Mouse (Mus musculus): ENCODE measurements at regions not wholly inside any gene's neighbourhood (a gene's known extent, or its start where the extent isn't known, plus 50 kb on each side); places are given as distances from the start of the nearest gene placed in this dataset.

DNA sequence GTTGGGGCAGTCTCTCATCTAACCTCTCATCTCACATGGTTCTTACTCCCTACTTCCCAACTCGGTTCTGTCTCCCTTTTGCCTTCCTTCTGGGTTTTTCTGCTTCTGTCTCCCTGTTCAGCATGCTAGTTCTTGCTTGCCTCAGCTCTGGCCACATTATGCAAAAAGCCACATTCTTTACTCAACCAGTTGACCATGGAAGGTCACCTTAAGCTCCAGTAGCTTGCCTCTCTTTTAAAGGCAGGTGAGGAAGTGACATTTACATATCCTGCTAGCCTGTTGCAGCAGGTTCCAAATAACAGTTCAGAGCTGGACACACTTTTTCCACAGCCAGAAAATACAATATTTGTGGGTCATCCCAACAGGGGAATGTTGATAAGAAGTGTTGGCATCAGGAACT lies 732.4 kb downstream of the Rps29 start:
- no peaks in the 10 kb centered on the region for H3K27me3 ChIP-seq (ENCODE audit: insufficient read depth, low read length)
- no peak overlapping the region for H3K27ac ChIP-seq (ENCODE audit: low read depth, low read length)
- H3K4me3 ChIP-seq (ENCODE audit: low read depth, low read length), result no peak overlapping the region
- ATAC-seq (no peak), DNase-seq (no peak)
- H3K9me3 ChIP-seq (ENCODE audit: low read length), result no peaks in the 10 kb centered on the region
- H3K9ac ChIP-seq, result no peak overlapping the region
- H3K36me3 ChIP-seq (ENCODE audit: insufficient read depth), result no peaks in the 10 kb centered on the region
- 78% methylated on average over 1 of the region's 1 CpGs for WGBS
- no peaks in the 10 kb centered on the region for H3K4me1 ChIP-seq (ENCODE audit: insufficient read depth)
- TF ChIP-seq CTCF (IDR thresholded peaks at IDR 0.05; ENCODE audit: low read depth), result no peak
- H3K4me2 ChIP-seq (ENCODE audit: low read depth), result no peak overlapping the region

DNA sequence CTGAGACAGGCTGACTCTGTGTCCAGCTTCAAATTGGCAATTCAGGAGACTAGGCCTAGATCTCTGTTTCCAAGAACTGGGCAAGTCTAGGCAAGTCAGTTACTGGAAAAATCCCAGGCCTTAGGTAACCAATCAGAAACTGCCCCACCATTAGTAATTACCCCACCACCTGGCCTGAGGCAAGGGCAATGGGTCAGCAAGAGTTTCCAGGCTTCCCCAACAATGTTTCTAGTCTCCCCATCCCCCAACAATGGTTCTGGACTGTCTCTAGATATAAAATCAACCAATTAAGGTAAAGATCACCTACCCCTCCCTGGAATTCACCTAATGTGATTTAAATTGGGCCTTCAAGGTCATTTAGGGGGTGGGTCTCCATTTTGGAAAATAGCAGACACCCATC lies 734.0 kb downstream of the Rps29 start:
- Histone ChIP-seq H3K4me2 (ENCODE audit: low read depth) (no peak overlapping the region), H3K9ac (no peak overlapping the region), H3K27me3 (ENCODE audit: insufficient read depth, low read length) (no peaks in the 10 kb centered on the region), H3K4me1 (ENCODE audit: insufficient read depth) (no peaks in the 10 kb centered on the region), H3K4me3 (ENCODE audit: low read depth, low read length) (no peak overlapping the region), H3K36me3 (ENCODE audit: insufficient read depth) (no peaks in the 10 kb centered on the region), H3K9me3 (ENCODE audit: low read length) (no peaks in the 10 kb centered on the region), H3K27ac (ENCODE audit: low read depth, low read length) (no peak overlapping the region)
- ATAC-seq (no peak), DNase-seq (no peak)
- no peak for TF ChIP-seq CTCF (IDR thresholded peaks at IDR 0.05; ENCODE audit: low read depth)

All from forebrain, postnatal 0 days (tissue).